Mouse (Mus musculus) stomach, postnatal 0 days (tissue): ENCODE results near the gene Asb4.
A peak's percentile ranks its signal among the peaks of the same experiment; 100 is the strongest.

ENCODE experiments used
- CTCF ChIP-seq: IDR thresholded peaks from 2 replicates; pipeline ENCODE4 v1.5.1; 2016; ENCODE audit warnings: antibody characterized with exemption, low read depth, mild to moderate bottlenecking, moderate library complexity
- EP300 ChIP-seq: optimal IDR thresholded peaks from 2 replicates; pipeline ENCODE3; 2016; ENCODE audit warnings: antibody characterized with exemption

DNA sequence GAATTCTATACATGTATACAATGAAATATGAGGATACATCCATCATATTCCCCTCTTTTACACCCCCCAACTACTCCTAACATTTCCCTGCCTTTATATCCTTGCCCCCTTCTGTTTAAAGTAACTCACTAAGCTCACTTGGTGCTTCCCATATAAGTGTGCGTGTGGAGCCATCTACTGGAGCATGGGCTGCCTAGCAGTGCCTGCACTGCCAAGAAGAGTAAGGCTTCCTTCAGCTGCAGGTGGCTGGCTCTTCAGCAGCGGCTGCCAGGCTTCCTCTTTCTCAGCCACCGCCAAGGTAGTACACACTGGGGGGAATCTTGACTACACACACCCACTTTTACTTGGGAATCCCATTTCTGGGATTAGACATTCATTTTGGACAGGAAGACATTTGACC is 18.2 kb downstream of the Asb4 start:
- TF ChIP-seq CTCF, result peak; percentile 93
- no peak for TF ChIP-seq EP300
